Mouse (Mus musculus) small intestine, adult 2 months (tissue): ENCODE results near the gene Ncl. TPM values are rescaled to one million over a fixed set of nuclear protein-coding genes. Genes with fewer than 3 reads are reported as not detected.

Source experiments
- H3K27ac ChIP-seq: fragments of 200-500 bp; 2 replicates; pipeline ENCODE4 v1.5.1; 2012; ENCODE audit warnings: low read depth, low read length, control low read depth, inconsistent platforms; ENCODE audit not compliant: insufficient read depth
- H3K27me3 ChIP-seq: fragments of 200-500 bp; 2 replicates; pipeline ENCODE4 v1.6.1; 2012; ENCODE audit warnings: mild to moderate bottlenecking, moderate library complexity, low read length, inconsistent platforms; ENCODE audit not compliant: control insufficient read depth, insufficient read depth
- H3K36me3 ChIP-seq: fragments of 200-500 bp; 2 replicates; pipeline ENCODE4 v1.6.1; 2012; ENCODE audit warnings: mild to moderate bottlenecking, low read length, control low read depth, inconsistent platforms; ENCODE audit not compliant: control insufficient read depth, insufficient read depth
- H3K4me1 ChIP-seq: fragments of 200-500 bp; 2 replicates; pipeline ENCODE4 v1.6.1; 2012; ENCODE audit warnings: low read length, inconsistent platforms, mixed read lengths; ENCODE audit not compliant: control insufficient read depth, insufficient read depth, insufficient read length
- H3K4me3 ChIP-seq: fragments of 200-500 bp; 2 replicates; pipeline ENCODE4 v1.5.1; 2012; ENCODE audit warnings: low read depth, mild to moderate bottlenecking, control low read depth, inconsistent platforms, low read length, moderate library complexity
- CTCF ChIP-seq: fragments of 200-500 bp; IDR thresholded peaks from 2 replicates; pipeline ENCODE4 v1.5.1; 2012; ENCODE audit warnings: low read depth, mild to moderate bottlenecking, control low read depth, inconsistent platforms, low read length, moderate library complexity, mixed read lengths; ENCODE audit not compliant: insufficient replicate concordance, insufficient read length; ENCODE audit errors: extremely low read depth
- POLR2A ChIP-seq: fragments of 200-500 bp; IDR thresholded peaks from 2 replicates; pipeline ENCODE4 v1.6.1; 2012; ENCODE audit warnings: low read depth, mild to moderate bottlenecking, control low read depth, inconsistent platforms, low read length, moderate library complexity
- WGBS: fragments of 180-500 bp; shearing (Covaris S2); methylation state at CpG from one replicate; pipeline ENCODE4 v1.1.7; 2018; 5-methylcytosine and 5-hydroxymethylcytosine counted together
- polyA plus RNA-seq: library from polyadenylated mRNA; depleted of rRNA; stranded (reverse); fragments of >200 nt; gene quantifications from 2 replicates; pipeline ENCODE4 v1.2.3, GENCODE M21; 2012; rRNA removed

Gene Ncl
- polyA plus RNA-seq: 0.95 and 6.1 TPM in 2 replicates

- peak; percentile 97 for TF ChIP-seq POLR2A
- TF ChIP-seq CTCF: no peak
- no peaks in the 10 kb centered on the region for H3K27me3 ChIP-seq
- peaks cover 26% of the 10 kb centered on the region for H3K36me3 ChIP-seq
- H3K4me1 ChIP-seq: peaks cover 8% of the 10 kb centered on the region
- under 1% methylated on average over 102 of the region's 102 CpGs for WGBS
- H3K4me3 ChIP-seq: peak within 1 kb of the TSS; percentile 95
- H3K27ac ChIP-seq: peak within 1 kb of the TSS; percentile 96
Measured at GRCm38 (mm10) chr1:86358906-86359797, at the start of gene Ncl. TSS of gene Ncl (minus strand) at chr1:86359400.

- Histone ChIP-seq H3K36me3 (no peaks in the 10 kb centered on the region), H3K27me3 (no peaks in the 10 kb centered on the region), H3K4me3 (no peak overlapping the region), H3K27ac (no peak overlapping the region), H3K4me1 (peaks cover 13% of the 10 kb centered on the region; the same call in 1 of the 2 replicates)
- 51% methylated on average over 10 of the region's 10 CpGs for WGBS
- TF ChIP-seq POLR2A (no peak), CTCF (no peak)
Measured at GRCm38 (mm10) chr1:86408515-86408914, 49.3 kb upstream of the Ncl start.

GRCm38 (mm10) chr1:86406914-86407313 is 47.7 kb upstream of the Ncl start:
- Histone ChIP-seq H3K4me3 (no peak overlapping the region), H3K4me1 (peaks cover 13% of the 10 kb centered on the region; the same call in 1 of the 2 replicates), H3K27ac (peak overlapping the region; percentile 50), H3K27me3 (no peaks in the 10 kb centered on the region), H3K36me3 (no peaks in the 10 kb centered on the region)
- 21% methylated on average over 8 of the region's 8 CpGs for WGBS
- TF ChIP-seq CTCF: no peak

GRCm38 (mm10) chr1:86406313-86406712 is 47.1 kb upstream of the Ncl start:
- Histone ChIP-seq H3K4me1 (peaks cover 13% of the 10 kb centered on the region; the same call in 1 of the 2 replicates), H3K36me3 (no peaks in the 10 kb centered on the region), H3K4me3 (no peak overlapping the region), H3K27me3 (no peaks in the 10 kb centered on the region), H3K27ac (peak overlapping the region; percentile 50)
- 46% methylated on average over 4 of the region's 4 CpGs for WGBS
- no peak for TF ChIP-seq CTCF
- no peak for TF ChIP-seq POLR2A

- no peaks in the 10 kb centered on the region for H3K36me3 ChIP-seq
- H3K27ac ChIP-seq: no peak overlapping the region
- WGBS: 65% methylated on average over 5 of the region's 5 CpGs
- TF ChIP-seq CTCF (peak; percentile 63; the same call in 1 of the 2 replicates), POLR2A (no peak)
- H3K4me1 ChIP-seq: peaks cover 13% of the 10 kb centered on the region; the same call in 1 of the 2 replicates
- H3K4me3 ChIP-seq: no peak overlapping the region
- H3K27me3 ChIP-seq: no peaks in the 10 kb centered on the region
Measured at GRCm38 (mm10) chr1:86404834-86405233, 45.6 kb upstream of the Ncl start.

GRCm38 (mm10) chr1:86400096-86400754 is 41.0 kb upstream of the Ncl start:
- no peak overlapping the region for H3K27ac ChIP-seq
- H3K4me3 ChIP-seq: no peak overlapping the region
- no peaks in the 10 kb centered on the region for H3K27me3 ChIP-seq
- no peaks in the 10 kb centered on the region for H3K36me3 ChIP-seq
- WGBS: 75% methylated on average over 8 of the region's 8 CpGs
- no peaks in the 10 kb centered on the region; the same call in 1 of the 2 replicates for H3K4me1 ChIP-seq
- TF ChIP-seq POLR2A: no peak
- TF ChIP-seq CTCF: no peak

- WGBS: 70% methylated on average over 3 of the region's 3 CpGs
- Histone ChIP-seq H3K27ac (no peak overlapping the region), H3K36me3 (no peaks in the 10 kb centered on the region), H3K27me3 (no peaks in the 10 kb centered on the region), H3K4me1 (peaks cover 5% of the 10 kb centered on the region; the same call in 1 of the 2 replicates), H3K4me3 (no peak overlapping the region)
- TF ChIP-seq POLR2A (no peak), CTCF (no peak)
Measured at GRCm38 (mm10) chr1:86399322-86399721, 40.1 kb upstream of the Ncl start.
